Mouse (Mus musculus): ENCODE data around the gene Ccdc81.

The Ccdc81 gene

GRCm38 (mm10) chr7:89903442-89904343 is at the start of gene Ccdc81:
Gene Ccdc81 (minus strand): TSS chr7:89903629.
- peak; percentile 45 for DNase-seq (ENCODE audit: low spot score)

GRCm38 (mm10) chr7:89949403-89949802 is 46.0 kb upstream of the Ccdc81 start:
- DNase-seq (ENCODE audit: low spot score) = no peak

GRCm38 (mm10) chr7:89948026-89948425 is 44.6 kb upstream of the Ccdc81 start:
- DNase-seq (ENCODE audit: low spot score) = no peak

GRCm38 (mm10) chr7:89940571-89941463 is 37.4 kb upstream of the Ccdc81 start, which contains the start of gene Hikeshi:
Gene Hikeshi (minus strand): TSS chr7:89941204.
- peak; percentile 92 for DNase-seq (ENCODE audit: low spot score)

GRCm38 (mm10) chr7:89939497-89940353 is 36.3 kb upstream of the Ccdc81 start:
- no peak for DNase-seq (ENCODE audit: low spot score)

- no peak for DNase-seq (ENCODE audit: low spot score)
Measured at GRCm38 (mm10) chr7:89923441-89924180, 20.2 kb upstream of the Ccdc81 start.

GRCm38 (mm10) chr7:89917776-89918175 is 14.3 kb upstream of the Ccdc81 start:
- no peak for DNase-seq (ENCODE audit: low spot score)

- no peak for DNase-seq (ENCODE audit: low spot score)
Measured at GRCm38 (mm10) chr7:89916711-89917110, 13.3 kb upstream of the Ccdc81 start.

GRCm38 (mm10) chr7:89913432-89914158 is 10.2 kb upstream of the Ccdc81 start:
- no peak for DNase-seq (ENCODE audit: low spot score)

- DNase-seq (ENCODE audit: low spot score) = no peak
Measured at GRCm38 (mm10) chr7:89912356-89912755, 8.9 kb upstream of the Ccdc81 start.

GRCm38 (mm10) chr7:89909711-89910110 is 6.3 kb upstream of the Ccdc81 start:
- DNase-seq (ENCODE audit: low spot score) = no peak

GRCm38 (mm10) chr7:89908899-89909621 is 5.6 kb upstream of the Ccdc81 start:
- DNase-seq (ENCODE audit: low spot score) = no peak

GRCm38 (mm10) chr7:89908421-89908820 is 5.0 kb upstream of the Ccdc81 start:
- no peak for DNase-seq (ENCODE audit: low spot score)

GRCm38 (mm10) chr7:89907950-89908349 is 4.5 kb upstream of the Ccdc81 start:
- peak; percentile 89 for DNase-seq (ENCODE audit: low spot score)

GRCm38 (mm10) chr7:89903007-89903406 is 422 bp downstream of the Ccdc81 start:
- DNase-seq (ENCODE audit: low spot score) = no peak

- DNase-seq (ENCODE audit: low spot score) = no peak
Measured at GRCm38 (mm10) chr7:89891856-89892255, 11.6 kb downstream of the Ccdc81 start.

GRCm38 (mm10) chr7:89891412-89891811 is 12.0 kb downstream of the Ccdc81 start:
- DNase-seq (ENCODE audit: low spot score) = no peak

- no peak for DNase-seq (ENCODE audit: low spot score)
Measured at GRCm38 (mm10) chr7:89884551-89884950, 18.9 kb downstream of the Ccdc81 start.

GRCm38 (mm10) chr7:89879686-89880085 is 23.7 kb downstream of the Ccdc81 start:
- no peak for DNase-seq (ENCODE audit: low spot score)

GRCm38 (mm10) chr7:89867221-89867620 is 36.2 kb downstream of the Ccdc81 start:
- DNase-seq (ENCODE audit: low spot score) = no peak

All from testis, postnatal 10 days (tissue).